Mouse (Mus musculus): ENCODE results near the gene Atp2a2.

DNA sequence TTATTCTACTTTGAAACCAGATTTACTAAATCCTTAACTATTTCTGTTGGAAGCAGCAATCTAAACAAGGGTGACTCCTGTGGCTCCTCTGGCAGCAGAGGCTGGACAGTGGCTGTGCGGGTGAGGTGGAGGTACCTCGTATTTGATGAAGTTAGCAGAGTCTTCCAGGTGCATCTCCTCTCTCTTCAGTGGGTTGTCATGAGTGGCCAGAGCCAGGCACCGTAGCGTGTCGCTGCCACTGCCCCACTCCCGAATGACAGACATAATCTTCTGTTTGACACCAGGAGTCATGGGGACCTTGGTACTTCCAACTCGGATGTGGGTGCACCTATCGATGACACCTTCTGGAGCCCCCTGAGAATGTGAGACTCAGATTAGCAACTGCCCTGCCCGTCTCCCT, 40.6 kb downstream of the Atp2a2 start:
- TF ChIP-seq POLR2A (IDR thresholded peaks at IDR 0.05; ENCODE audit: borderline replicate concordance, insufficient read depth, low read length) (no peak), CTCF (IDR thresholded peaks at IDR 0.05; ENCODE audit: borderline replicate concordance, insufficient read depth, low read depth, low read length) (no peak)
